Mouse (Mus musculus): ENCODE data around the gene Usp29. TPM values are rescaled to one million over a fixed set of nuclear protein-coding genes. Genes with fewer than 3 reads are reported as not detected.
A peak's percentile ranks its signal among the peaks of the same experiment; 100 is the strongest.

Usp29 gene
- polyA plus RNA-seq, 1 experiment from 2014 or later, result 10.7 TPM

- Histone ChIP-seq H3K4me3 (ENCODE audit: low read depth, low read length) (no peak overlapping the region), H3K4me2 (no peak overlapping the region), H3K9ac (ENCODE audit: low read length) (no peak overlapping the region), H3K27me3 (ENCODE audit: control insufficient read depth, insufficient read depth, low read length) (no peaks in the 10 kb centered on the region), H3K4me1 (ENCODE audit: control insufficient read depth, insufficient read depth, low read length) (no peaks in the 10 kb centered on the region), H3K27ac (ENCODE audit: low read depth, low read length) (no peak overlapping the region), H3K36me3 (ENCODE audit: control insufficient read depth, insufficient read depth, low read length) (no peaks in the 10 kb centered on the region), H3K9me3 (ENCODE audit: control insufficient read depth, low read length) (no peaks in the 10 kb centered on the region)
- DNase-seq (ENCODE audit: low spot score, missing footprints) (no peak), ATAC-seq (ENCODE audit: low FRiP score) (no peak)
- WGBS, result 71% methylated on average over 9 of the region's 9 CpGs
Measured at GRCm38 (mm10) chr7:6799105-6799805, 68.9 kb downstream of the Usp29 start.

GRCm38 (mm10) chr7:6800586-6801441 is 70.4 kb downstream of the Usp29 start:
- no peak overlapping the region for H3K27ac ChIP-seq (ENCODE audit: low read depth, low read length)
- WGBS, result 87% methylated on average over 12 of the region's 12 CpGs
- H3K27me3 ChIP-seq (ENCODE audit: control insufficient read depth, insufficient read depth, low read length), result no peaks in the 10 kb centered on the region
- no peak overlapping the region for H3K4me3 ChIP-seq (ENCODE audit: low read depth, low read length)
- H3K9me3 ChIP-seq (ENCODE audit: control insufficient read depth, low read length), result no peaks in the 10 kb centered on the region
- DNase-seq (ENCODE audit: low spot score, missing footprints), result no peak
- no peak overlapping the region for H3K4me2 ChIP-seq
- no peaks in the 10 kb centered on the region for H3K4me1 ChIP-seq (ENCODE audit: control insufficient read depth, insufficient read depth, low read length)
- no peak overlapping the region for H3K9ac ChIP-seq (ENCODE audit: low read length)
- no peaks in the 10 kb centered on the region for H3K36me3 ChIP-seq (ENCODE audit: control insufficient read depth, insufficient read depth, low read length)
- no peak for ATAC-seq (ENCODE audit: low FRiP score)

GRCm38 (mm10) chr7:6801642-6802041 is 71.3 kb downstream of the Usp29 start:
- Histone ChIP-seq H3K9me3 (ENCODE audit: control insufficient read depth, low read length) (no peaks in the 10 kb centered on the region), H3K4me2 (no peak overlapping the region), H3K9ac (ENCODE audit: low read length) (no peak overlapping the region), H3K4me3 (ENCODE audit: low read depth, low read length) (no peak overlapping the region), H3K4me1 (ENCODE audit: control insufficient read depth, insufficient read depth, low read length) (no peaks in the 10 kb centered on the region), H3K27ac (ENCODE audit: low read depth, low read length) (no peak overlapping the region), H3K36me3 (ENCODE audit: control insufficient read depth, insufficient read depth, low read length) (no peaks in the 10 kb centered on the region), H3K27me3 (ENCODE audit: control insufficient read depth, insufficient read depth, low read length) (no peaks in the 10 kb centered on the region)
- ATAC-seq (ENCODE audit: low FRiP score) (no peak), DNase-seq (ENCODE audit: low spot score, missing footprints) (no peak)
- 90% methylated on average over 6 of the region's 6 CpGs for WGBS

- H3K36me3 ChIP-seq (ENCODE audit: control insufficient read depth, insufficient read depth, low read length), result no peaks in the 10 kb centered on the region
- peak; percentile 95 for ATAC-seq (ENCODE audit: low FRiP score)
- no peaks in the 10 kb centered on the region for H3K9me3 ChIP-seq (ENCODE audit: control insufficient read depth, low read length)
- WGBS, result 14% methylated on average over 3 of the region's 3 CpGs
- peaks cover 7% of the 10 kb centered on the region; the same call in 1 of the 2 replicates for H3K4me1 ChIP-seq (ENCODE audit: control insufficient read depth, insufficient read depth, low read length)
- no peaks in the 10 kb centered on the region for H3K27me3 ChIP-seq (ENCODE audit: control insufficient read depth, insufficient read depth, low read length)
- peak; percentile 87 for DNase-seq (ENCODE audit: low spot score, missing footprints)
- no peak overlapping the region for H3K4me3 ChIP-seq (ENCODE audit: low read depth, low read length)
- no peak overlapping the region for H3K9ac ChIP-seq (ENCODE audit: low read length)
- no peak overlapping the region for H3K27ac ChIP-seq (ENCODE audit: low read depth, low read length)
- no peak overlapping the region for H3K4me2 ChIP-seq
Measured at GRCm38 (mm10) chr7:6810556-6810955, 80.2 kb downstream of the Usp29 start.

GRCm38 (mm10) chr7:6814971-6815370 is 84.6 kb downstream of the Usp29 start:
- no peak for ATAC-seq (ENCODE audit: low FRiP score)
- WGBS, result 53% methylated on average over 8 of the region's 8 CpGs
- no peaks in the 10 kb centered on the region for H3K9me3 ChIP-seq (ENCODE audit: control insufficient read depth, low read length)
- no peaks in the 10 kb centered on the region for H3K36me3 ChIP-seq (ENCODE audit: control insufficient read depth, insufficient read depth, low read length)
- H3K27me3 ChIP-seq (ENCODE audit: control insufficient read depth, insufficient read depth, low read length), result no peaks in the 10 kb centered on the region
- H3K9ac ChIP-seq (ENCODE audit: low read length), result no peak overlapping the region
- H3K4me1 ChIP-seq (ENCODE audit: control insufficient read depth, insufficient read depth, low read length), result peaks cover 6% of the 10 kb centered on the region; the same call in 1 of the 2 replicates
- H3K4me2 ChIP-seq, result no peak overlapping the region
- H3K4me3 ChIP-seq (ENCODE audit: low read depth, low read length), result no peak overlapping the region
- no peak overlapping the region for H3K27ac ChIP-seq (ENCODE audit: low read depth, low read length)
- DNase-seq (ENCODE audit: low spot score, missing footprints), result peak; percentile 78

- 86% methylated on average over 5 of the region's 5 CpGs for WGBS
Measured at GRCm38 (mm10) chr7:6816706-6817376, 86.5 kb downstream of the Usp29 start.

GRCm38 (mm10) chr7:6820296-6820695 is 89.9 kb downstream of the Usp29 start:
- Histone ChIP-seq H3K27me3 (ENCODE audit: control insufficient read depth, insufficient read depth, low read length) (no peaks in the 10 kb centered on the region), H3K4me3 (ENCODE audit: low read depth, low read length) (no peak overlapping the region), H3K27ac (ENCODE audit: low read depth, low read length) (no peak overlapping the region), H3K36me3 (ENCODE audit: control insufficient read depth, insufficient read depth, low read length) (no peaks in the 10 kb centered on the region), H3K4me1 (ENCODE audit: control insufficient read depth, insufficient read depth, low read length) (peaks cover 8% of the 10 kb centered on the region; the same call in 1 of the 2 replicates), H3K4me2 (no peak overlapping the region), H3K9ac (ENCODE audit: low read length) (no peak overlapping the region), H3K9me3 (ENCODE audit: control insufficient read depth, low read length) (no peaks in the 10 kb centered on the region)
- ATAC-seq (ENCODE audit: low FRiP score) (no peak), DNase-seq (ENCODE audit: low spot score, missing footprints) (peak; percentile 44)
- 85% methylated on average over 6 of the region's 6 CpGs for WGBS

More at GRCm38 (mm10) chr7:6816706-6817376, 86.5 kb downstream of the Usp29 start:
- Histone ChIP-seq H3K4me2 (no peak overlapping the region), H3K9me3 (ENCODE audit: control insufficient read depth, low read length) (no peaks in the 10 kb centered on the region), H3K4me3 (ENCODE audit: low read depth, low read length) (no peak overlapping the region), H3K4me1 (ENCODE audit: control insufficient read depth, insufficient read depth, low read length) (no peaks in the 10 kb centered on the region), H3K9ac (ENCODE audit: low read length) (no peak overlapping the region), H3K27ac (ENCODE audit: low read depth, low read length) (no peak overlapping the region), H3K36me3 (ENCODE audit: control insufficient read depth, insufficient read depth, low read length) (no peaks in the 10 kb centered on the region), H3K27me3 (ENCODE audit: control insufficient read depth, insufficient read depth, low read length) (no peaks in the 10 kb centered on the region)
- no peak for DNase-seq (ENCODE audit: low spot score, missing footprints)
- no peak for ATAC-seq (ENCODE audit: low FRiP score)

GRCm38 (mm10) chr7:6822633-6823032 is 92.3 kb downstream of the Usp29 start:
- H3K4me2 ChIP-seq, result no peak overlapping the region
- no peaks in the 10 kb centered on the region for H3K9me3 ChIP-seq (ENCODE audit: control insufficient read depth, low read length)
- H3K4me1 ChIP-seq (ENCODE audit: control insufficient read depth, insufficient read depth, low read length), result peaks cover 8% of the 10 kb centered on the region; the same call in 1 of the 2 replicates
- H3K27ac ChIP-seq (ENCODE audit: low read depth, low read length), result no peak overlapping the region
- H3K4me3 ChIP-seq (ENCODE audit: low read depth, low read length), result no peak overlapping the region
- ATAC-seq (ENCODE audit: low FRiP score), result no peak
- no peak for DNase-seq (ENCODE audit: low spot score, missing footprints)
- no peaks in the 10 kb centered on the region for H3K27me3 ChIP-seq (ENCODE audit: control insufficient read depth, insufficient read depth, low read length)
- H3K36me3 ChIP-seq (ENCODE audit: control insufficient read depth, insufficient read depth, low read length), result no peaks in the 10 kb centered on the region
- H3K9ac ChIP-seq (ENCODE audit: low read length), result no peak overlapping the region
- WGBS, result 48% methylated on average over 4 of the region's 4 CpGs

Measured in midbrain, embryonic 11.5 days (tissue).